Mouse (Mus musculus) left cerebral cortex, adult 2 months (tissue): ENCODE measurements around the gene Ccnd3. TPM values are rescaled to one million over a fixed set of nuclear protein-coding genes. Genes with fewer than 3 reads are reported as not detected.
A peak's percentile ranks its signal among the peaks of the same experiment; 100 is the strongest.
"Not testable (repeated sequence)": the region's sequence is repeated elsewhere in the genome, so short reads cannot be mapped to it uniquely, and the experiment has no call there.

Source experiments
- DNase-seq, 2 experiments: peaks; one replicate each; pipeline ENCODE4 v3.0.0; 2021 to 2022; ENCODE audit warnings: low spot score in 2 of 2, mixed read lengths in 1 of 2; ENCODE audit errors: extremely low spot score in 1 of 2
- H3K27ac ChIP-seq: fragments of 200-600 bp; 2 replicates; pipeline ENCODE4 v1.8.1; 2022
- H3K4me3 ChIP-seq: fragments of 200-600 bp; 2 replicates; pipeline ENCODE4 v1.8.1; 2022
- CTCF ChIP-seq: fragments of 200-600 bp; IDR thresholded peaks from 2 replicates; pipeline ENCODE4 v1.8.1; 2022; ENCODE audit warnings: antibody characterized with exemption, mild to moderate bottlenecking, moderate library complexity
- intact Hi-C: fragments of 180-260 bp; cut with DNase I; formaldehyde crosslinking; loops from one replicate; pipeline ENCODE4 v1.15.1; 2025
- total RNA-seq, 2 experiments: library from RNA; stranded (reverse); gene quantifications; 2 replicates each; pipeline ENCODE4 v1.2.3; 2021

Ccnd3 gene
- total RNA-seq, 2 experiments from 2014 or later, result 38.2 to 38.4 TPM

- intact Hi-C loops, result no loop called here
- no peak for DNase-seq
- no peak overlapping the region for H3K27ac ChIP-seq
- TF ChIP-seq CTCF, result no peak
- H3K4me3 ChIP-seq, result no peak overlapping the region
These were observed 112.9 kb downstream of the Ccnd3 start for GRCm38 (mm10) chr17:47617605-47618307.

- intact Hi-C loops, result no loop called here
- Histone ChIP-seq H3K4me3 (no peak overlapping the region), H3K27ac (no peak overlapping the region)
- no peak for TF ChIP-seq CTCF
- no peak for DNase-seq
These were observed 113.9 kb downstream of the Ccnd3 start for GRCm38 (mm10) chr17:47618556-47619311.

DNA sequence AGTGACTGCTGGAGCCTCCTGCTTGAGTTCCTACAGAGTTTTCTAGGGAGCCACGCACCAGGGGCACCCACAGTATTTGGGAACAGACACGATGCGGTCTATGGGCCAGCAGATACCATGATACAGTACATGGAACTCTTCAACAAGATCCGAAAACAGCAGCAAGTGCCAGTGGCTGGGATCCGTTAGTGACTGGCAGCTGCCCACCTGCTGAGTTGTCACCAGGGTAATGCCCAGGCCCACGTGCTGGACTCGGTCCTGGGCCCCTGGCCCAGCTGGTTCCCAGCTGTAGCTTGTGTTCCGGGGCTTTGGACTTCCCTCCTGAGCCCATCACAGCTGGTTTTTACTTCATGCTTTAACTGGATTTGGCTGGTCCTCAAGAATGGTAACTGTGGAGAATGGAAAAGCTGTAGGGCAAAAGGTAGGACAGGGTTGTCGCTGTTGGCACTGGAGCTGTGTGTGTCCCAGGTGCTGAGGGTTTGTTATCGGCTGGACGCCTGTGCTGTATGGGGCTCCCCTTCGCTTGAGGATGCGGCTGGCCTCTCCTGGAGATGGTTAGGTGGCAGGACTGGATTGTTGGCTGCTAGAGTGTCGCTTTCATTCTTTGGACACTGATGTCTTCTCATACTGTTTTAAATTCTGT lies 118.2 kb downstream of the Ccnd3 start:
- Histone ChIP-seq H3K4me3 (no peak overlapping the region), H3K27ac (no peak overlapping the region)
- intact Hi-C loops, result no loop called here
- no peak for DNase-seq
- TF ChIP-seq CTCF, result no peak

- H3K27ac ChIP-seq, H3K4me3 ChIP-seq, intact Hi-C loops, DNase-seq: not testable (repeated sequence)
These were observed 119.7 kb downstream of the Ccnd3 start for GRCm38 (mm10) chr17:47624572-47624971.

- intact Hi-C loops, result loop anchor here (5.0 kb wide), 1 partner anchor 47 kb away; no protein-coding TSS in a partner anchor
- no peak for TF ChIP-seq CTCF
- Histone ChIP-seq H3K27ac (no peak overlapping the region), H3K4me3 (no peak overlapping the region)
- DNase-seq, result no peak
These were observed 120.2 kb downstream of the Ccnd3 start for GRCm38 (mm10) chr17:47625088-47625487.

DNA sequence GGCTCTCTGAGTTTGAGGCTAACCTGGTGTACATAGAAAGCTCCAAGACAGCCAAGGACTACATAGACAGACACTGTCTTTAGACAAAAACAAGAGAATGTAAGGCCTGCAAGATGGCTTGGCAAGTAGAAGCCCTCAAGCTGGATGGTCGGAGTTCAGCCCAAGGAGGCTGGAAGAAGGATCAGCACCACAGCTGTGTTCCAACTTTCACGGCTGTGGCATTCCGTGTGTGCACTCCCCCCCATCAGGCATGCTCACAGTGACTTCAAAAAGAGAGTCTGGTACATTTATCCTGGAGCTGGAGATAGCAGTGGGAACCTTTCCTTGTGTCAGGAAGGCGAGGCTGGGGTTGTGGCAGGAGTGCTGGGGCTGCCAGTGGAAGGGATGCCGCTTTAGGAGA lies 121.2 kb downstream of the Ccnd3 start:
- H3K4me3 ChIP-seq, result no peak overlapping the region
- intact Hi-C loops, result loop anchor here (5.0 kb wide), 1 partner anchor 46 kb away; no protein-coding TSS in a partner anchor
- DNase-seq, result no peak
- TF ChIP-seq CTCF, result no peak
- no peak overlapping the region for H3K27ac ChIP-seq

- no peak overlapping the region for H3K4me3 ChIP-seq
- intact Hi-C loops, result loop anchor here (5.0 kb wide), 1 partner anchor 45 kb away; no protein-coding TSS in a partner anchor
- H3K27ac ChIP-seq, result no peak overlapping the region
- DNase-seq, result no peak
- no peak for TF ChIP-seq CTCF
These were observed 122.9 kb downstream of the Ccnd3 start for GRCm38 (mm10) chr17:47627791-47628190.

- peak overlapping the region; percentile 90 for H3K27ac ChIP-seq
- peak; percentile 91 to 92 for DNase-seq
- intact Hi-C loops, result loop anchor here (1.0 to 5.0 kb wide), 2 partner anchors 18 to 43 kb away; partner anchors contain the start of genes Bysl, Gm20517 and Med20
- H3K4me3 ChIP-seq, result peak overlapping the region; percentile 72
- no peak for TF ChIP-seq CTCF
These were observed 124.2 kb downstream of the Ccnd3 start for GRCm38 (mm10) chr17:47628851-47629676.

GRCm38 (mm10) chr17:47629717-47630677 lies 125.1 kb downstream of the Ccnd3 start:
- peak overlapping the region; percentile 72 for H3K4me3 ChIP-seq
- peak; percentile 37 for TF ChIP-seq CTCF
- intact Hi-C loops, result loop anchor here (1.0 to 5.0 kb wide), 2 partner anchors 19 to 42 kb away; partner anchors contain the start of genes Bysl, Gm20517 and Med20
- peak in 1 of 2 experiments; percentile 21 for DNase-seq
- peak overlapping the region; percentile 90 for H3K27ac ChIP-seq

DNA sequence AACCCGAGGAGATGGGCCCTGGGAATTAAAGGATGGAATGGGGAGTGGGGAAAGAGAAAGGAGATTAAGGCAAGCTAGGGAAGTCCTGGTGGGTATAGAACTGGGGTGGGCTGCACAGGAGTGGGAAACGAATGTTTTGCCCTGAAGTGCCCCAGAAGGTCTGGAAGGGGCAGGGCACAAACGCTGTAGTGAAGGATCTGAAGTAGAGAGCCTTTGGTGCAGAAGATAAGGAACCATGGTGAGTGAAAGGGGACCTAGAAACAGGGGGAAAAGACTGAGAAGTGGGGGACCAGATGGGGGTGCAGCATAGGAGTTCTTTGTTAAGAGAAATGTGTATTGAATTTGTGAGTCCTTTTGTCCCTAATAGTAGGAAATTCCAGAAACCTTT lies 125.8 kb downstream of the Ccnd3 start, which contains the start of gene Usp49:
TSS of gene Usp49 (plus strand) at position 13 of the 388 bp plus-strand sequence.
- H3K27ac ChIP-seq, result peak within 1 kb of the TSS; percentile 90
- DNase-seq, result no peak
- H3K4me3 ChIP-seq, result peak within 1 kb of the TSS; percentile 72
- no peak for TF ChIP-seq CTCF
- intact Hi-C loops, result no loop called here
